Mouse (Mus musculus) heart, postnatal 14 days (tissue): ENCODE data around the gene Tma7. TPM values are rescaled to one million over a fixed set of nuclear protein-coding genes. Genes with fewer than 3 reads are reported as not detected.

Experiments
- DNase-seq, 2 experiments: peaks; one replicate each; pipeline ENCODE4 v3.0.0; 2021 to 2022
- intact Hi-C: fragments of 180-260 bp; cut with DNase I; formaldehyde crosslinking; loops from one replicate; pipeline ENCODE4 v1.15.1; 2025
- total RNA-seq, 2 experiments: library from RNA; stranded (reverse); gene quantifications; 2 replicates each; pipeline ENCODE4 v1.2.3; 2021

Gene Tma7
- total RNA-seq, 2 experiments from 2014 or later, result 220 to 279 TPM

- DNase-seq, result peak in 1 of 2 experiments; percentile 35
- intact Hi-C loops, result no loop called here
Measured at GRCm38 (mm10) chr9:109105011-109105410, 22.6 kb upstream of the Tma7 start.

- no peak for DNase-seq
- intact Hi-C loops, result no loop called here
Measured at GRCm38 (mm10) chr9:109104083-109104482, 21.7 kb upstream of the Tma7 start.

GRCm38 (mm10) chr9:109103250-109103649 is 20.9 kb upstream of the Tma7 start:
- intact Hi-C loops, result no loop called here
- peak in 1 of 2 experiments; percentile 42 for DNase-seq

- intact Hi-C loops, result no loop called here
- DNase-seq, result no peak
Measured at GRCm38 (mm10) chr9:109102541-109102940, 20.2 kb upstream of the Tma7 start.

- intact Hi-C loops, result no loop called here
- DNase-seq, result no peak
Measured at GRCm38 (mm10) chr9:109101933-109102445, 19.6 kb upstream of the Tma7 start.

GRCm38 (mm10) chr9:109100307-109100928 is 18.0 kb upstream of the Tma7 start:
- no peak for DNase-seq
- intact Hi-C loops, result no loop called here

- peak; percentile 70 to 79 for DNase-seq
- intact Hi-C loops, result no loop called here
Measured at GRCm38 (mm10) chr9:109098969-109099368, 16.6 kb upstream of the Tma7 start.

- intact Hi-C loops, result no loop called here
- no peak for DNase-seq
Measured at GRCm38 (mm10) chr9:109098366-109098765, 16.0 kb upstream of the Tma7 start.

- peak; percentile 45 to 60 for DNase-seq
- intact Hi-C loops, result no loop called here
Measured at GRCm38 (mm10) chr9:109097831-109098230, 15.4 kb upstream of the Tma7 start.

- no peak for DNase-seq
- intact Hi-C loops, result no loop called here
Measured at GRCm38 (mm10) chr9:109097291-109097690, 14.9 kb upstream of the Tma7 start.

- intact Hi-C loops, result no loop called here
- no peak for DNase-seq
Measured at GRCm38 (mm10) chr9:109096856-109097255, 14.5 kb upstream of the Tma7 start.

GRCm38 (mm10) chr9:109096251-109096661 is 13.9 kb upstream of the Tma7 start:
- intact Hi-C loops, result no loop called here
- peak in 1 of 2 experiments; percentile 28 for DNase-seq

- DNase-seq, result peak; percentile 74 to 75
- intact Hi-C loops, result no loop called here
Measured at GRCm38 (mm10) chr9:109095137-109095982, 13.0 kb upstream of the Tma7 start, which contains the start of gene Plxnb1. TSS of gene Plxnb1 (plus strand) at chr9:109095389.

GRCm38 (mm10) chr9:109094553-109095136 is 12.3 kb upstream of the Tma7 start:
- DNase-seq, result no peak
- intact Hi-C loops, result no loop called here

GRCm38 (mm10) chr9:109093786-109094552 is 11.6 kb upstream of the Tma7 start:
- peak in 1 of 2 experiments; percentile 54 for DNase-seq
- intact Hi-C loops, result no loop called here

- DNase-seq, result no peak
Measured at GRCm38 (mm10) chr9:109092799-109093198, 10.4 kb upstream of the Tma7 start.

GRCm38 (mm10) chr9:109091802-109092201 is 9.4 kb upstream of the Tma7 start:
- no peak for DNase-seq
- intact Hi-C loops, result no loop called here

More at GRCm38 (mm10) chr9:109092799-109093198, 10.4 kb upstream of the Tma7 start:
- intact Hi-C loops, result no loop called here

- intact Hi-C loops, result no loop called here
- no peak for DNase-seq
Measured at GRCm38 (mm10) chr9:109090446-109090845, 8.1 kb upstream of the Tma7 start.

- DNase-seq, result peak; percentile 44 to 72
- intact Hi-C loops, result loop anchor here (1.0 kb wide), 1 partner anchor 31 kb away; no protein-coding TSS in a partner anchor
Measured at GRCm38 (mm10) chr9:109087987-109088386, 5.6 kb upstream of the Tma7 start.

GRCm38 (mm10) chr9:109084922-109085321 is 2.5 kb upstream of the Tma7 start:
- DNase-seq, result no peak
- intact Hi-C loops, result no loop called here
